8 mouse cellular contexts compared by ENCODE assay signal in the genomic region with DNA sequence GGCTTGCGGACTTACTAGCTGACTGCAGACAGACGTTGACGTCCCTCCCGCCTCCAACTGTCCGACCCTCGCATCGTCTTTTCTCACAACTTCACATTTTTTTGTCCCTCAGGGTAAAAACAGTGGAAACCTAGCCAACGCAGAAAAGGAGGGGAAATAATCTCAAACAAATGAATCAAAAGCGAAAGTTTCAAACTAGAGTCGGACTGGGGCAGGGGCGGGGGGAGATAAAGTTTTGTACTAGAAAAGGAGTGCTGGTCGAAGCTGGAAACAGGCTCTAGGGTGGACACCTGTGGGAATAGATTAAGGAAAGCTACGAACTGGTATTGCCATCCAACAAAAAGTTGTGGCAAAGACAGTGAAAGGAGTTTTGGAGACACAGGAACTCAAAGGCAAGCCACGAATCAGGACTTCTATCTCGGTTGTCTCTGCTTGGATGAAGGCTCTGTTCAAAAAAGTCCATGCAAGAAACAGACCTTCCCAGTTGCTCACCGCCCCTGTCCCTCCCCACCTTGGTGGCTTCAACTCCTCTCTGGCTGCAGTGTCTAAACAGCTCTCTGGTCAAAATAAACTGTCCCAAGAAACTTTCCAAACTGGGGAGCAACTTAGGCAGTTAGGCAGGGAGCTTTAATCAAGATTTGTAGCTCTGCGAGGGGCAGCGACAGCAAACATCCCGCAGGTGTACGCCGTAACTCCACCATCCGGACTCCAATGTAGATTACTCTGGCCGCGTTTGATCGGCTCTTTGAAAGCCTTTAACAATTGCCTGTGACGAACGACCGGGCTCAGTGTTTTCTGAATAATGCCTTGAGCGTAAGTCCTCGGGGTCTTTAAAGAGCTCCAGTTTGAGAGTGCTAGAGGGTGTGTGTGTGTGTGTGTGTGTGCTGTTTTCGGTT. TPM values are rescaled to one million over a fixed set of nuclear protein-coding genes. Genes with fewer than 3 reads are reported as not detected.
A peak's percentile ranks its signal among the peaks of the same experiment; 100 is the strongest.
DNase-seq lines count a peak whose midpoint lies in the region; ATAC-seq and TF ChIP-seq lines count a peak whose summit lies in the region.

No protein-coding gene starts in this region.

- H3K4me1 ChIP-seq in forebrain, postnatal 0 days (ENCODE audit: insufficient read depth) = peaks cover 6% of the 10 kb centered on the region
- peaks cover 8% of the 10 kb centered on the region; the same call in 1 of the 2 replicates for H3K4me1 ChIP-seq in liver, embryonic 15.5 days (replicated peaks)

- H3K27me3 ChIP-seq in forebrain, postnatal 0 days (ENCODE audit: insufficient read depth, low read length) = no peaks in the 10 kb centered on the region
- H3K27me3 ChIP-seq in liver, embryonic 15.5 days = peaks cover 99% of the 10 kb centered on the region

- H3K27ac ChIP-seq in forebrain, postnatal 0 days (ENCODE audit: low read depth, low read length) = peak overlapping the region; percentile 92
- no peak overlapping the region for H3K27ac ChIP-seq in liver, embryonic 15.5 days (replicated peaks)

- TF ChIP-seq CTCF in forebrain, postnatal 0 days (IDR thresholded peaks at IDR 0.05; ENCODE audit: low read depth) = no peak

- H3K36me3 ChIP-seq in forebrain, postnatal 0 days (ENCODE audit: insufficient read depth) = no peaks in the 10 kb centered on the region
- no peaks in the 10 kb centered on the region for H3K36me3 ChIP-seq in liver, embryonic 15.5 days (replicated peaks)

- no peaks in the 10 kb centered on the region for H3K9me3 ChIP-seq in forebrain, postnatal 0 days (ENCODE audit: low read length)
- no peaks in the 10 kb centered on the region for H3K9me3 ChIP-seq in liver, embryonic 15.5 days (replicated peaks)

- peak overlapping the region; percentile 39 for H3K4me3 ChIP-seq in forebrain, postnatal 0 days (ENCODE audit: low read depth, low read length)
- H3K4me3 ChIP-seq in liver, embryonic 15.5 days (replicated peaks) = peak overlapping the region; percentile 29

- 4% methylated on average over 31 of the region's 31 CpGs for WGBS in forebrain, postnatal 0 days
- WGBS in liver, embryonic 15.5 days (ENCODE audit: insufficient replicate concordance) = 1% methylated on average over 31 of the region's 31 CpGs

- H3K9ac ChIP-seq in forebrain, postnatal 0 days = peak overlapping the region; percentile 61
- no peak overlapping the region for H3K9ac ChIP-seq in liver, embryonic 15.5 days

- H3K4me2 ChIP-seq in forebrain, postnatal 0 days (ENCODE audit: low read depth) = peak overlapping the region; percentile 88
- H3K4me2 ChIP-seq in liver, embryonic 15.5 days = peak overlapping the region; percentile 51

- peak; percentile 24 for DNase-seq in adrenal gland, adult 2 months
- DNase-seq in adrenal gland, adult 18-20 months (ENCODE audit: low spot score in 2 of 2) = no peak
- peak; percentile 83 for DNase-seq in ES-CJ7 (ENCODE audit: low read depth, low spot score)
- peak; percentile 51 for DNase-seq in forebrain, postnatal 0 days
- DNase-seq in c-Kit-positive CD71-positive TER-119-positive erythroid progenitor cells, embryonic 14.5 days (ENCODE audit: low spot score) = no peak
- DNase-seq in layer of hippocampus, postnatal 25 days (ENCODE audit: extremely low spot score in 1 of 2, low spot score in 1 of 2) = no peak
- no peak for DNase-seq in spleen, postnatal 4 days (ENCODE audit: low spot score in 2 of 2)

- no peak; the same call in 1 of the 2 replicates for ATAC-seq in forebrain, postnatal 0 days
- no peak for ATAC-seq in liver, embryonic 15.5 days (ENCODE audit: insufficient read depth)

RNA-seq across cellular contexts. Expression of a gene that starts 14.7 kb away (rescaled TPM):
- total RNA-seq in adrenal gland, adult 2 months (2021) = under 1 TPM; 0.14 to 0.28 TPM
- polyA plus RNA-seq in adrenal gland, adult 2 months (2012; rRNA removed) = 0.42 and 0.44 TPM in 2 replicates
- total RNA-seq in adrenal gland, adult 18-20 months (2021) = under 1 TPM; 0.22 to 0.30 TPM
- 80.9 and 120 TPM in 2 replicates for total RNA-seq in forebrain, postnatal 0 days (2014; rRNA removed)
- 23.1 and 31.0 TPM in 2 replicates for polyA plus RNA-seq in forebrain, postnatal 0 days (2015; fragmentation: Nextera tagmentation; extraction: Ambion mirVana)
- not detected in 2 replicates for polyA plus RNA-seq in liver, embryonic 15.5 days (2015; fragmentation: Nextera tagmentation; extraction: Ambion mirVana)
- total RNA-seq in layer of hippocampus, postnatal 25 days (2021) = 10 to 100 TPM; 47.2 to 53.7 TPM

Comparison
In these comparisons a context has a peak if more than half of its experiments do, and no peak if none do; other contexts are left out.
1. DNase-seq: peak in adrenal gland, adult 2 months (single experiment), ES-CJ7 (single experiment) and forebrain, postnatal 0 days (single experiment); none in adrenal gland, adult 18-20 months (0 of 2), c-Kit-positive CD71-positive TER-119-positive erythroid progenitor cells, embryonic 14.5 days (single experiment), layer of hippocampus, postnatal 25 days (0 of 2) and spleen, postnatal 4 days (0 of 2).
2. RNA of a gene that starts 14.7 kb away (total RNA-seq): 80.9 to 120 TPM in forebrain, postnatal 0 days and 47.2 to 53.7 TPM in layer of hippocampus, postnatal 25 days; 0.22 to 0.30 TPM in adrenal gland, adult 18-20 months and 0.14 to 0.28 TPM in adrenal gland, adult 2 months; every median in the first group is over 10 times any median in the second.